Mouse (Mus musculus) hindbrain, embryonic 10.5 days (tissue): Measurements from ENCODE around the gene Chrm3. TPM values are rescaled to one million over a fixed set of nuclear protein-coding genes. Genes with fewer than 3 reads are reported as not detected.

Experiments
- DNase-seq: peaks from one replicate; pipeline ENCODE4 v3.0.0-alpha.2; 2017; ENCODE audit warnings: low spot score
- H3K27ac ChIP-seq: fragments of 300-500 bp; sonication (generic); 2 replicates; pipeline ENCODE4 v1.5.1; 2016; ENCODE audit warnings: mild to moderate bottlenecking, moderate library complexity
- H3K27me3 ChIP-seq: fragments of 300-500 bp; sonication (generic); 2 replicates; pipeline ENCODE4 v1.6.1; 2016; ENCODE audit warnings: mild to moderate bottlenecking; ENCODE audit not compliant: poor library complexity, insufficient read depth, severe bottlenecking
- H3K36me3 ChIP-seq: fragments of 300-500 bp; sonication (generic); 2 replicates; pipeline ENCODE4 v1.6.1; 2016; ENCODE audit warnings: mild to moderate bottlenecking, moderate library complexity
- H3K4me1 ChIP-seq: fragments of 300-500 bp; sonication (generic); replicated peaks from 2 replicates; pipeline ENCODE4 v1.6.1; 2016; ENCODE audit warnings: mild to moderate bottlenecking
- H3K4me3 ChIP-seq: fragments of 300-500 bp; sonication (generic); 2 replicates; pipeline ENCODE4 v1.5.1; 2016; ENCODE audit warnings: mild to moderate bottlenecking, moderate library complexity
- H3K9me3 ChIP-seq: fragments of 300-500 bp; sonication (generic); 2 replicates; pipeline ENCODE4 v1.6.1; 2016; ENCODE audit warnings: mild to moderate bottlenecking, moderate library complexity
- WGBS: fragments of 180-500 bp; shearing (Covaris S2); methylation state at CpG from one replicate; pipeline ENCODE4 v1.1.7; 2016; 5-methylcytosine and 5-hydroxymethylcytosine counted together
- polyA plus RNA-seq: library from polyadenylated mRNA; unstranded; fragments of >200 nt; fragmentation: Nextera tagmentation; extraction: Ambion mirVana; gene quantifications from 2 replicates; pipeline ENCODE4 v1.2.1, GENCODE M21; 2016

Gene Chrm3
- polyA plus RNA-seq, 1 experiment from 2014 or later, result 0.41 TPM

DNA sequence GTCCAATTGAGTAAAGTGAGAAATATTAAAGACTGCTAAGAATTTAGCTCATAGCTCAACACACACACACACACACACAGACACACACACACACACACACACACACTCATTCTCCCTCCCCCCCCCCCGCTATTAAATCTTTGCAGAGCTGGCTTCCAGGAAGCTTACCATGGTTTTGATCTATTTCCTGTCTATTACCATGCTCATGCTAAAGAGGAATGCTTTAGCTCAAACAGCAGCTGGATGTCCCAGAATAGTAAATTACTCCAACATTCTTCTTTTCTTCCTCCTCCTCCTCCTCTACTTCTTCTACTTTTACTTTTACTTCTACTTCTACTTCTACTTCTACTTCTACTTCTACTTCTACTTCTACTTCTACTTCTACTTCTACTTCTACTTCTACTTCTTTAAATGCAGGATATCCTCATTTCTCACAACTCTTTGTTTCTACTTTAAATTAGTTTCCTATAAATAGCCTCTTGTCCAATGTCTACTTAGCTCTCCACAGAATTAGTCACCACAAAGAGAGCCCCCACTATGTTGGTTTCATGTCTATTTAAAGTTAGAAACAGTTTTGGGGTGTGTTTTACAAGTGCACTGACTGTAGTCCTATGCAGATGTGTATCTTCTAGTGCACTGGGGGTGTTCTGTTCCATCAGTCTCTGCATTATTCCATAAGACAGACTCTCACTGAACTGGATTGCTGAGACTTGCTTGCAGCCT, 150.0 kb downstream of the Chrm3 start:
- no peaks in the 10 kb centered on the region for H3K27me3 ChIP-seq
- 100% methylated on average over 1 of the region's 1 CpGs for WGBS
- H3K4me3 ChIP-seq, result no peak overlapping the region
- H3K4me1 ChIP-seq, result no peaks in the 10 kb centered on the region
- no peak overlapping the region for H3K27ac ChIP-seq
- no peaks in the 10 kb centered on the region for H3K9me3 ChIP-seq
- DNase-seq, result no peak
- no peaks in the 10 kb centered on the region for H3K36me3 ChIP-seq

DNA sequence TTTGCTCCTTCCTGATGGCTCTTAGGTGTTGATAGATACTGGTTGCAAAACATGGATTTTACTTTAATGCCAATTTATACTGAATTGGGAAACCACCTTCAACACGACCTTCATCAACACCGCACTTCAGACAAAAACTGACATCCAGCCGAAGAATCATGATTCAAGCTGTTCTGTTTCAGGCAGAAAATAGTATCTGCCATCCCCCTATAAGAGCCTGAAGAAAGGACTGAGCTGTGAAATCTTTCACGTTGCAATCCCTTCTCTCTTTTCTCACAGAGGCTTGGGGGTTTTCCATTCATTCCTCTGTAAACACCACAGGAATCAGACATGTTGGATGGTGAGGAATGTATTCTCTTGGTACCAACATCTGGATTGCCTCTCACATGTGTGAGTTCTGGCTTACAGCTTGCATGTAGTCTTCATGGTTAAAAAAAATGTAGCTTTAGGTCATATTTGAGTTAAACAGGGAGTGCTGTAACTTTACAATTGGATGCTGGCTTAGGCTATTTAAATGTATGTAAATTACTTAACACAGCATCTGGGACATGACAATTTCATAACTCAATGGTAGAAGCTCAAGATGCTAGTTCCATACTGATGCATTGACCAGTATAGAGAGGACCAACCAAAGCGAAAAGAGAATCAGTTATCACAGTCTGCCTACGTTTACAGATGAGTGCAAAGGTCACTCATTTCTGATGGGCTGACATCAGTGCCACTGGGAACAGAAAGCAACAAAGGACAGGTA, 161.3 kb downstream of the Chrm3 start:
- Histone ChIP-seq H3K36me3 (no peaks in the 10 kb centered on the region), H3K9me3 (no peaks in the 10 kb centered on the region), H3K27ac (no peak overlapping the region), H3K4me3 (no peak overlapping the region), H3K4me1 (no peaks in the 10 kb centered on the region), H3K27me3 (no peaks in the 10 kb centered on the region)
- 84% methylated on average over 6 of the region's 6 CpGs for WGBS
- no peak for DNase-seq

DNA sequence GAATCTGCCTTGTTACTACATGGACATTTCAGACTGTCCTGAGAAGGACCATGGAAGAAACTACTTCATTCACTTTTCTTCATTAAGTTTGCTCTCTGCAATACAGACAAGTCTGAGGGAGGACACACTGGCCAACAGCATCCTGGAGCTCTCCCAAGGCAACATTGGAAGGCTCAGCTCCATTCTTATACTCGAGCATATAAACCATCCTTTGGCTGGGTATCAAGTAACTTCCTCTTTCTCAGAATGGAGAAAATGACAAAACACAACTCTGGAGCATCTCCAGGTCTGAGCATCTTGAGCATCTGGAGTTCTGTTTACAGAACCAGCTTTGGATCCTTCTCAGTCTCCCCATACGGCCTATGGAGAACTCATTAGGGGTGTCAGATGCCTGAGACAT, 170.8 kb downstream of the Chrm3 start:
- 74% methylated on average over 2 of the region's 2 CpGs for WGBS
- H3K36me3 ChIP-seq, result no peaks in the 10 kb centered on the region
- DNase-seq, result no peak

DNA sequence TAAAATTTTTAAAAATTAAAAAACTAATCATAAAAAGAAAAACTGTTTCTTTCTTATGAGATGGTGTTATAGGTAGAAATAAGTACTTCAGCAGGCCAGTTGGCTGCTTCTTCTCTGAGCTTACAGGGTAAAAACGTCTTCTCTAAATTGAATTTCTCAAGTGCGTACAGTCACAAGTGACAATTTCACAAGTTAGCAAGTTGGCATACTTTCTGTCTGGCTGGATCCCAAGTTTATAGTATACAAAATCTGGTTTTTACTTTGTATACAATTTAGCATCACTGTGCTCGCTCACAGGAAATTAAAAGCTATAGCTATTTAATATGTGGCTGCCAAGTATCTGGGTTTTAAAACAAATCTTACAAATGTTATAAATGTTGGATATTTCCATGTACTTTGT, 172.7 kb downstream of the Chrm3 start:
- H3K27me3 ChIP-seq, result no peaks in the 10 kb centered on the region
- WGBS, result 85% methylated on average over 3 of the region's 3 CpGs
- no peak overlapping the region for H3K27ac ChIP-seq
- no peaks in the 10 kb centered on the region for H3K4me1 ChIP-seq
- no peaks in the 10 kb centered on the region for H3K9me3 ChIP-seq
- H3K36me3 ChIP-seq, result no peaks in the 10 kb centered on the region
- DNase-seq, result no peak
- no peak overlapping the region for H3K4me3 ChIP-seq

More for the DNA sequence above, 170.8 kb downstream of the Chrm3 start:
- Histone ChIP-seq H3K27me3 (no peaks in the 10 kb centered on the region), H3K9me3 (no peaks in the 10 kb centered on the region), H3K4me1 (no peaks in the 10 kb centered on the region), H3K4me3 (no peak overlapping the region), H3K27ac (no peak overlapping the region)

DNA sequence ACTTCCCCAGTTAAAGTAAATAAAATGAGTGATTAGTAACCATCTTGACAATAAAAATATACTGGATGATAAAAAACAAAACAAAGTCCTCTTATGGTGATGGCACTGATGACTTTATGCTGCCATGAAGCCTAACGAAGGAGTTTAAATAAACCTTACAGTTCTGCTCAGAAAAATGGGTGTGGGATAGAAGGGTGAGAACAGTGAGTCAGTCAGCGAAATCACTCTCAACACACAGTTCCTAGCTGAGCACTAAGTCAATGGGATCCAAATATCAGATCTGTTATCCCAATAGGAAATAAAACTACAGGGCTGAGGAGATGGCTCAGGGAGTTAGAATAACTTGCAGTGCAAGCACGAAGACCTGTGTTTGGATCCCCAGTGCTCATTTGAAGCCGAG, 176.8 kb downstream of the Chrm3 start:
- Histone ChIP-seq H3K27ac (no peak overlapping the region), H3K9me3 (no peaks in the 10 kb centered on the region), H3K4me1 (no peaks in the 10 kb centered on the region), H3K4me3 (no peak overlapping the region), H3K27me3 (no peaks in the 10 kb centered on the region), H3K36me3 (no peaks in the 10 kb centered on the region)
- DNase-seq, result no peak
- 87% methylated on average over 4 of the region's 4 CpGs for WGBS

DNA sequence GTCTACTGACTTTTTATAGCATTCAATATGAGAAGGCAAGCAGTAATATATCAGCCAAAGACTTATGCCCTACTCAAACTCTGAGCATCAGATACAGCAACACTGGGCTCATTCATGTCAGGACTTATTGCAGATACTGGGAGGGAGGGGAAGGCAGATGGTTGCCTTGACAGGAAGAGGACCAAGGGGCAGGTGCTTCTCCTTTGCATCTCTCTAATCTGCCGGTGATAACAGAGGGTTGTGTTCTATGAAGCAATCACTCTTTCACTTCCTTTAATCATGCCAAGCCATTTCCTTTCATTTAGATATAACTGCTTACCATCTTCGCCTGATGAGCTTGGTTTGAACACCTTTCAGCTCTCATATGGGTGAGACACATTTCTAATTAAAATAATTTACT, 177.9 kb downstream of the Chrm3 start:
- H3K27me3 ChIP-seq, result no peaks in the 10 kb centered on the region
- H3K4me3 ChIP-seq, result no peak overlapping the region
- WGBS, result 84% methylated on average over 2 of the region's 2 CpGs
- DNase-seq, result no peak
- no peaks in the 10 kb centered on the region for H3K4me1 ChIP-seq
- no peaks in the 10 kb centered on the region for H3K36me3 ChIP-seq
- no peak overlapping the region for H3K27ac ChIP-seq
- no peaks in the 10 kb centered on the region for H3K9me3 ChIP-seq

DNA sequence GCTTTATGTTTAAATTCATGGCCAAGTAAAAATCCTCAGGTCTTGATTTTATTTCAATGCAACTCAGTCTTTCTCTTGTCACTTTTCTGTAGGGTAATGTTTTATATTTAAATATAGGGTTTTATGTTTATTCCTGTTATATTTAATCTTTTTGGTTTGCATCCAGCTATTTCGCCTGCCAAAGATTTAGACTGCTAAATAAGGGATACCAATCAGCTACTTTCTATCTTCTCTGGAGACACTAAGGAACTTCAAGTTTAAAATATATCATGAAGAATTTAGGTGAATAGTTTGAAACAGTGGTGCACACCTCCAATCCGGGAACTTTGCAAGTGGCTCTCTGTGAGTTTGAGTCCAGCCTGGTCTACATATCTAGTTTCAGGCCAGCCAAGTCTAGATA, 190.1 kb downstream of the Chrm3 start:
- WGBS, result 95% methylated on average over 2 of the region's 2 CpGs
- Histone ChIP-seq H3K9me3 (no peaks in the 10 kb centered on the region), H3K27me3 (no peaks in the 10 kb centered on the region), H3K27ac (no peak overlapping the region), H3K36me3 (no peaks in the 10 kb centered on the region), H3K4me3 (no peak overlapping the region), H3K4me1 (no peaks in the 10 kb centered on the region)
- DNase-seq, result no peak

DNA sequence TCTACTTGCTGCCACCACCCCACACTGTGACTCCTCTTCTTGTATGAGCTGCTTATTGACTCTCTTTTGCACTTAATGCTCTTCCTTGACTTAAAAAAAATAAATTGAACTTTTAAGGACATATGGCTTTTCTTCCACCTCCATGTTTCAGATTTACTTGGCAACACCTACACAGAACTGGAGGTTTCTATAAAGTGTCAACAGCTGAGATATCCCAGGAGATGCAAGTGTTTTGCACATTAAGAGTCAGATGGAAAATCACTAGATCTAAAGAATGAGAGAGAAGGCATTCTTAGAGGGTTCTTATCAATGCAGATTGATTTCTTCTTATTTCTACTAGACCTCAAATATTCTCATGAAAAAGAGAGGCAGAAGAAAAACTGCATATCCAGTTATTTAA, 197.3 kb downstream of the Chrm3 start:
- Histone ChIP-seq H3K27me3 (no peaks in the 10 kb centered on the region), H3K4me1 (no peaks in the 10 kb centered on the region), H3K36me3 (no peaks in the 10 kb centered on the region), H3K9me3 (no peaks in the 10 kb centered on the region), H3K27ac (no peak overlapping the region), H3K4me3 (no peak overlapping the region)
- no peak for DNase-seq

DNA sequence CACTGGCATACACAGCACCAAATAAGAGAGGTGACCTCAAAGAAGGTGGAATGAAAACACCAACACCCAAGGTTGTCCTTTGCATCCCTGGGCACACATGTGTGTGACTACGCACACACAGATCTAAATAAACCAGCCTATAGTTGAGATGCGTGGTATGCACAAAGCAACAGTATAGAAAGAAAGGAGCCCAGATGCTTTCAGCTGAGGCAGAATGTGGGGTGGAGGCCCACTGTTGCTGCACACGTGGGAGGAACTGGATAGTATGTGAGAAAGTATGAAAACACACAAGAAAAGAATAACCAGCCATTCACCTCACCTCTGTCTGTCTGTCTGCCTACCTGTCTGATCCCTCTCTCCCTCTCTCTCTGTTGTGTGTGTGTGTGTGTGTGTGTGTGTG, 203.2 kb downstream of the Chrm3 start:
- 91% methylated on average over 3 of the region's 3 CpGs for WGBS
- Histone ChIP-seq H3K4me1 (no peaks in the 10 kb centered on the region), H3K9me3 (no peaks in the 10 kb centered on the region), H3K27ac (no peak overlapping the region), H3K4me3 (no peak overlapping the region), H3K27me3 (no peaks in the 10 kb centered on the region), H3K36me3 (no peaks in the 10 kb centered on the region)
- DNase-seq, result no peak

DNA sequence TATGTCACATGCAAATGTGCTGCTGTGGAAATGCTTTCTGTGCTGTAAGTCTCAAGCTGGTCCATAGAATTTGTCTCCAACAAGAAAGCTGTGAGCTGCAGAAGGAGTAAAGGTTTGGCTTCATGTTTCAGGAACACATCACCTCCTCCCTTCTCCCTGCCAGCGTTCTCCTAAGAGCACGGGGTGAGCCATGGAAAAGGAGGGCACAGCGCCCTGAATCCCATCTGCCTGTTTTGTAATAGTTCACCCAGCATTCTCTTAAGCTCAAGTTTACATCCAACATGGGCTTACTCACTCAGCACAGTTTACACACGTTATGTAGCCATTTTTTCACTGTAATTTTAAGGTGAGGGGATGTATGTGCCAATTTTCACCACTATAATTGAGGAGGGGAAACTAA, 220.1 kb downstream of the Chrm3 start:
- Histone ChIP-seq H3K9me3 (no peaks in the 10 kb centered on the region), H3K27me3 (no peaks in the 10 kb centered on the region), H3K36me3 (no peaks in the 10 kb centered on the region), H3K4me3 (no peak overlapping the region), H3K27ac (no peak overlapping the region), H3K4me1 (no peaks in the 10 kb centered on the region)
- WGBS, result 87% methylated on average over 4 of the region's 4 CpGs
- DNase-seq, result no peak

DNA sequence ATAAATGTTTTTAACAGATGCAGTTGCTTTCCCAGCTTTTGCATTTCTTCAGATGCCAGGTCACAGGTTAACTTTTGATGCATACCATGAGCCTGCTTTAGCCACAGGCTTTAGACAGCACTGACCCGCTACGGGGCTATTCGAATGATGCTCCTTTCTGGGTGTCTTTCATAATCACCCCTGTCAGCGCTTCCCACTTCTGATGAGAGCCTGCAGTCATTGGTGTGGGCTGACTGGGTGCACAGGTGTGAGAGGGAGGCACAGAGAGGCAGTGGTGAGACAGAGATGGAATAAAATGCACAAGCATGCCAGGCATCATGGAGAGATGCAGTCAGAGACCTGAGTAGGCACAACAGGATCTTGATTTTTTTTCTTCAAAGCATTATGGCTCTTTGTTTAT, 221.8 kb downstream of the Chrm3 start:
- no peaks in the 10 kb centered on the region for H3K4me1 ChIP-seq
- DNase-seq, result no peak
- no peak overlapping the region for H3K4me3 ChIP-seq
- no peaks in the 10 kb centered on the region for H3K36me3 ChIP-seq
- no peaks in the 10 kb centered on the region for H3K9me3 ChIP-seq
- H3K27ac ChIP-seq, result no peak overlapping the region
- H3K27me3 ChIP-seq, result no peaks in the 10 kb centered on the region
- 84% methylated on average over 4 of the region's 4 CpGs for WGBS

DNA sequence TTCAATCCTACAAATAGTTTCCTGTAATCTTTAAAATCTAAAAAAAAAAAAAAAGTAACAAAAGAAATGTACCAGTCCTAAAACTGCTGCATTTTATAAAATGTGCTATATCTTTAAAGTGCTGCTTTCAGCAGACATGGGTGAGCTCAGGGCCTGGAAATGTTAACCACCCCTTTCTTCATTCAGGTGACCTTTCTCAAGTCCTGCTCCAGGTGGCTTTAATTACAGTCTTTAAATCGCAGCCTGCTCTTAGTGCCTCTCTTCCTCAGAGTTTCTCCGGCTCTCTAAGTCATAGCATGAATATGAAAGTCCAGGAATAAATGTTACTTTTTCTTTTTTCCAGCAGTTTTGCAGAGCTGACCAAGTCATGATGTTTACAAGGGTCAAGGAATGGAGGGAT, 229.6 kb downstream of the Chrm3 start:
- H3K27me3 ChIP-seq, result no peaks in the 10 kb centered on the region
- no peak overlapping the region for H3K4me3 ChIP-seq
- DNase-seq, result no peak
- H3K9me3 ChIP-seq, result no peaks in the 10 kb centered on the region
- no peaks in the 10 kb centered on the region for H3K4me1 ChIP-seq
- no peak overlapping the region for H3K27ac ChIP-seq
- no peaks in the 10 kb centered on the region for H3K36me3 ChIP-seq
- 74% methylated on average over 2 of the region's 2 CpGs for WGBS

DNA sequence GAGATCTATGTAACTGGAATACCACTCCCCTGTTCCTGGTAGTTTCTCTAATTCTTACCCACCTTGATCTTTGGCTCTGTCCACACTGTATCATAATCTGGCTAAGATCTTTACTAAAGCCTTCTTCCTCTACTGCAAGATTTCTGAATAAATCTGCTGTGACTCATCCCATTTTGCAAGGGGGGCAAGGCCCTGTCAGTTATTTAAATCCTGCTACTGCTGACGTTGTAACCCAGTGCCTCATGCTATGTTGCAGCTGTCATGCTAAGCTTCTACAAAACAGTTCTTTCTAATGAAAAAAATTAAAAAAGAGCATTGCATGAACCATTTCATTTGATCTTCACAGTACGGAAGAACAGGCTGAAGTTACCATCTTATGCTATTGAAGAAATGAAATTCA, 248.4 kb downstream of the Chrm3 start:
- Histone ChIP-seq H3K4me1 (no peaks in the 10 kb centered on the region), H3K36me3 (no peaks in the 10 kb centered on the region), H3K9me3 (no peaks in the 10 kb centered on the region), H3K4me3 (no peak overlapping the region), H3K27ac (no peak overlapping the region), H3K27me3 (no peaks in the 10 kb centered on the region)
- 86% methylated on average over 2 of the region's 2 CpGs for WGBS
- DNase-seq, result no peak
